Mouse (Mus musculus) kidney, adult 2 months (tissue): ENCODE results near the gene Tbc1d16. TPM values are rescaled to one million over a fixed set of nuclear protein-coding genes. Genes with fewer than 3 reads are reported as not detected.
"Not testable (repeated sequence)": the region's sequence is repeated elsewhere in the genome, so short reads cannot be mapped to it uniquely, and the experiment has no call there.

Source experiments
- DNase-seq: peaks from one replicate; pipeline ENCODE4 v3.0.0; 2021
- H3K27ac ChIP-seq: fragments of 200-500 bp; 2 replicates; pipeline ENCODE4 v1.5.1; 2012; ENCODE audit warnings: low read depth, low read length, control low read depth, inconsistent platforms; ENCODE audit not compliant: insufficient read depth
- H3K27me3 ChIP-seq: fragments of 200-500 bp; replicated peaks from 2 replicates; pipeline ENCODE4 v1.6.1; 2012; ENCODE audit warnings: mild to moderate bottlenecking, moderate library complexity, low read length, inconsistent platforms; ENCODE audit not compliant: control insufficient read depth, insufficient read depth
- H3K36me3 ChIP-seq: fragments of 200-500 bp; 2 replicates; pipeline ENCODE4 v1.6.1; 2012; ENCODE audit warnings: mild to moderate bottlenecking, moderate library complexity, low read length, inconsistent platforms; ENCODE audit not compliant: control insufficient read depth, insufficient read depth
- H3K4me1 ChIP-seq: fragments of 200-500 bp; 2 replicates; pipeline ENCODE4 v1.6.1; 2011; ENCODE audit warnings: low read length; ENCODE audit not compliant: control insufficient read depth, insufficient read depth
- H3K4me3 ChIP-seq: fragments of 200-500 bp; 2 replicates; pipeline ENCODE4 v1.5.1; 2011; ENCODE audit warnings: mild to moderate bottlenecking, low read depth, low read length, control low read depth; ENCODE audit not compliant: insufficient read depth
- CTCF ChIP-seq: fragments of 200-500 bp; conservative IDR thresholded peaks from 2 replicates; pipeline ENCODE4 v1.5.1; 2011; ENCODE audit warnings: low read depth, mild to moderate bottlenecking, control low read depth, low read length, moderate library complexity, mixed read lengths; ENCODE audit not compliant: insufficient read depth, insufficient read length
- POLR2A ChIP-seq: fragments of 200-500 bp; IDR thresholded peaks from one replicate; pipeline ENCODE4 v1.6.1; 2011; ENCODE audit warnings: low read depth, low read length, control low read depth
- WGBS: fragments of 180-500 bp; shearing (Covaris S2); methylation state at CpG from one replicate; pipeline ENCODE4 v1.1.7; 2018; 5-methylcytosine and 5-hydroxymethylcytosine counted together
- polyA plus RNA-seq: library from polyadenylated mRNA; depleted of rRNA; stranded (reverse); fragments of >200 nt; gene quantifications from 2 replicates; pipeline ENCODE4 v1.2.3, GENCODE M21; 2012

The Tbc1d16 gene
- polyA plus RNA-seq, 1 experiment, result 25.2 TPM

- no peaks in the 10 kb centered on the region for H3K27me3 ChIP-seq
- 45% methylated on average over 17 of the region's 17 CpGs for WGBS
- no peak overlapping the region for H3K4me3 ChIP-seq
- no peak for DNase-seq
- TF ChIP-seq CTCF, result no peak
- TF ChIP-seq POLR2A, result no peak
- no peak overlapping the region for H3K27ac ChIP-seq
- H3K36me3 ChIP-seq, result no peaks in the 10 kb centered on the region
- H3K4me1 ChIP-seq, result no peaks in the 10 kb centered on the region
Measured at GRCm38 (mm10) chr11:119250998-119251397, 22.7 kb upstream of the Tbc1d16 start.

- Histone ChIP-seq H3K4me1 (no peaks in the 10 kb centered on the region), H3K4me3 (no peak overlapping the region), H3K27ac (no peak overlapping the region), H3K27me3 (no peaks in the 10 kb centered on the region), H3K36me3 (no peaks in the 10 kb centered on the region)
- peak; percentile 80 for DNase-seq
- TF ChIP-seq POLR2A (no peak), CTCF (peak; percentile 63)
- 13% methylated on average over 6 of the region's 6 CpGs for WGBS
Measured at GRCm38 (mm10) chr11:119249011-119249410, 20.7 kb upstream of the Tbc1d16 start.

GRCm38 (mm10) chr11:119245543-119245942, 17.2 kb upstream of the Tbc1d16 start:
- not testable (repeated sequence) for H3K27ac ChIP-seq, H3K36me3 ChIP-seq, H3K4me1 ChIP-seq, H3K4me3 ChIP-seq, H3K27me3 ChIP-seq, DNase-seq
- WGBS, result 85% methylated on average over 6 of the region's 6 CpGs

GRCm38 (mm10) chr11:119239480-119239879, 11.2 kb upstream of the Tbc1d16 start:
- 55% methylated on average over 12 of the region's 12 CpGs for WGBS
- no peaks in the 10 kb centered on the region for H3K27me3 ChIP-seq
- no peak for DNase-seq
- TF ChIP-seq POLR2A (no peak), CTCF (no peak)
- H3K4me3 ChIP-seq, result no peak overlapping the region
- no peak overlapping the region for H3K27ac ChIP-seq
- H3K4me1 ChIP-seq, result no peaks in the 10 kb centered on the region
- H3K36me3 ChIP-seq, result no peaks in the 10 kb centered on the region

GRCm38 (mm10) chr11:119238305-119238721, 10.0 kb upstream of the Tbc1d16 start:
- H3K36me3 ChIP-seq, result no peaks in the 10 kb centered on the region
- peak overlapping the region; percentile 13 for H3K4me3 ChIP-seq
- no peaks in the 10 kb centered on the region for H3K4me1 ChIP-seq
- H3K27ac ChIP-seq, result no peak overlapping the region
- peak; percentile 70 for DNase-seq
- TF ChIP-seq CTCF, result no peak
- TF ChIP-seq POLR2A, result no peak
- 13% methylated on average over 11 of the region's 11 CpGs for WGBS
- H3K27me3 ChIP-seq, result no peaks in the 10 kb centered on the region

GRCm38 (mm10) chr11:119237568-119238304, 9.4 kb upstream of the Tbc1d16 start:
- 24% methylated on average over 20 of the region's 20 CpGs for WGBS
- Histone ChIP-seq H3K27ac (no peak overlapping the region), H3K36me3 (no peaks in the 10 kb centered on the region), H3K4me1 (no peaks in the 10 kb centered on the region), H3K27me3 (no peaks in the 10 kb centered on the region), H3K4me3 (peak overlapping the region; percentile 7; the same call in 1 of the 2 replicates)
- TF ChIP-seq POLR2A, result no peak
- TF ChIP-seq CTCF, result no peak
- peak; percentile 44 for DNase-seq

- TF ChIP-seq POLR2A (no peak), CTCF (no peak)
- no peak for DNase-seq
- Histone ChIP-seq H3K4me1 (no peaks in the 10 kb centered on the region), H3K27me3 (no peaks in the 10 kb centered on the region), H3K4me3 (no peak overlapping the region), H3K27ac (no peak overlapping the region), H3K36me3 (no peaks in the 10 kb centered on the region)
- WGBS, result 57% methylated on average over 3 of the region's 3 CpGs
Measured at GRCm38 (mm10) chr11:119237007-119237406, 8.7 kb upstream of the Tbc1d16 start.
